Mouse (Mus musculus) midbrain, embryonic 14.5 days (tissue): Measurements from ENCODE around the gene Gm11127. TPM values are rescaled to one million over a fixed set of nuclear protein-coding genes. Genes with fewer than 3 reads are reported as not detected.
A peak's percentile ranks its signal among the peaks of the same experiment; 100 is the strongest.

Source experiments
- ATAC-seq: fragments of 200-750 bp; cut with Nextera tagmentation; 2 replicates; pipeline ENCODE4 v1.8.0; 2017; ENCODE audit warnings: moderate number of reproducible peaks, moderate library complexity; ENCODE audit not compliant: low FRiP score, low TSS enrichment
- DNase-seq: peaks from one replicate; pipeline ENCODE4 v3.0.0-alpha.2; 2015
- H3K27ac ChIP-seq: fragments of 300-500 bp; sonication (generic); replicated peaks from 2 replicates; pipeline ENCODE4 v1.5.1; 2014; ENCODE audit warnings: mild to moderate bottlenecking, low read depth, low read length, moderate library complexity
- H3K27me3 ChIP-seq: fragments of 300-500 bp; sonication (generic); 2 replicates; pipeline ENCODE4 v1.6.1; 2014; ENCODE audit warnings: low read length, control low read depth, mixed read lengths; ENCODE audit not compliant: control insufficient read depth, insufficient read depth
- H3K36me3 ChIP-seq: fragments of 300-500 bp; sonication (generic); 2 replicates; pipeline ENCODE4 v1.6.1; 2014; ENCODE audit warnings: low read length, control low read depth; ENCODE audit not compliant: control insufficient read depth, insufficient read depth
- H3K4me1 ChIP-seq: fragments of 300-500 bp; sonication (generic); 2 replicates; pipeline ENCODE4 v1.6.1; 2014; ENCODE audit warnings: mild to moderate bottlenecking, antibody characterized with exemption, low read length, control low read depth; ENCODE audit not compliant: control insufficient read depth, insufficient read depth
- H3K4me2 ChIP-seq: fragments of 300-500 bp; sonication (generic); 2 replicates; pipeline ENCODE4 v1.6.1; 2014; ENCODE audit warnings: mild to moderate bottlenecking, low read length, moderate library complexity
- H3K4me3 ChIP-seq: fragments of 300-500 bp; sonication (generic); replicated peaks from 2 replicates; pipeline ENCODE4 v1.5.1; 2014; ENCODE audit warnings: low read depth, low read length
- H3K9ac ChIP-seq: fragments of 300-500 bp; sonication (generic); replicated peaks from 2 replicates; pipeline ENCODE4 v1.6.1; 2014; ENCODE audit warnings: mild to moderate bottlenecking, low read length, moderate library complexity
- H3K9me3 ChIP-seq: fragments of 300-500 bp; sonication (generic); 2 replicates; pipeline ENCODE4 v1.6.1; 2016; ENCODE audit warnings: low read length, control low read depth, mixed read lengths; ENCODE audit not compliant: control insufficient read depth
- WGBS: fragments of 180-500 bp; shearing (Covaris S2); extraction: QIAGEN DNeasy Blood & Tissue Kit; methylation state at CpG from one replicate; pipeline ENCODE4 v1.1.7; 2014; 5-methylcytosine and 5-hydroxymethylcytosine counted together
- polyA plus RNA-seq: library from polyadenylated mRNA; unstranded; fragments of >200 nt; fragmentation: Nextera tagmentation; extraction: Ambion mirVana; gene quantifications from 2 replicates; pipeline ENCODE4 v1.2.1, GENCODE M21; 2014

The Gm11127 gene
- polyA plus RNA-seq, 1 experiment from 2014 or later = not detected

DNA sequence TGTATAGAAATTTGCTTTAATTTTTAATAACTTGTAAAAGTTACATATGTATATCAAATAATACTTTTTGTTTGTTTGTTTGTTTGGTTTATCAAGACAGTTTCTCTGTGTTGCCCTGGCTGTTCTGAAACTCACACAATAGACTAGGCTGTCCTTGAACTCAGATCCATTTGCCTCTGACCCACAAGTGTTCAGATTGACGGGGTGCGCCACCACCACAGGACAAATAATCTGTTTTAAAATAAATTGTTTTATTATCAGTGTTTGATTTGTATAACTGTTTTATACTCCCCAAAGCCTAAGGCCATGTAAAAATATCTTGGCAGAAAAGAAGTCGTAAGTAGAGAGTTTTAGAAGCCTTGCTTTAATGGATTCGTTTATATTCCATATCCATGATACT lies 30.5 kb downstream of the Gm11127 start:
- no peak overlapping the region for H3K27ac ChIP-seq
- H3K4me1 ChIP-seq = peaks cover 9% of the 10 kb centered on the region; the same call in 1 of the 2 replicates
- H3K9ac ChIP-seq = no peak overlapping the region
- WGBS = 94% methylated on average over 4 of the region's 4 CpGs
- no peak overlapping the region for H3K4me3 ChIP-seq
- H3K36me3 ChIP-seq = no peaks in the 10 kb centered on the region
- no peak for ATAC-seq
- no peak overlapping the region for H3K4me2 ChIP-seq
- DNase-seq = no peak
- H3K27me3 ChIP-seq = no peaks in the 10 kb centered on the region
- no peaks in the 10 kb centered on the region for H3K9me3 ChIP-seq

DNA sequence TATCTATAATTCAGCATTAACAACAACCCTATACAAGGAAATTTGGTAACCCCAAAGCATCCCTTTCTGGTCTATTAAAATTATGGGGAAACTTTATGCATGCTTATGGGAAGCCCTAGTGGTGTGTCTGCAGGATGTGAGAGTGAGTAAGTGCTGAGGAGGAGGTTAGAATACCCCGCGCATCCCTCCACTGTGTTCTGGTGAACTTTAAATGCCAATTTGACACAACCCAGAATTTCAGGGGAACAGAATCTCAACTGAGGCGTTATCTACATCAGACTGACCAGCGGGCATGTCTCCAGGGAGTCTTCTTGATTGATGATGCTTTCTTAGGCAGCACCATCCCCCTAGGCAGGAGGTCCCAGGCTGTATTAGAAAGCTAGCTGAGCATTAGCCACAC lies 32.3 kb downstream of the Gm11127 start:
- no peak overlapping the region for H3K4me2 ChIP-seq
- no peak overlapping the region for H3K4me3 ChIP-seq
- ATAC-seq = no peak
- 83% methylated on average over 4 of the region's 4 CpGs for WGBS
- DNase-seq = no peak
- 0 out of 2 replicates have a peak, but pooled peaks cover 4% of the 10 kb centered on the region for H3K4me1 ChIP-seq
- H3K9ac ChIP-seq = no peak overlapping the region
- no peaks in the 10 kb centered on the region for H3K36me3 ChIP-seq
- no peaks in the 10 kb centered on the region for H3K27me3 ChIP-seq
- H3K27ac ChIP-seq = no peak overlapping the region
- H3K9me3 ChIP-seq = no peaks in the 10 kb centered on the region

DNA sequence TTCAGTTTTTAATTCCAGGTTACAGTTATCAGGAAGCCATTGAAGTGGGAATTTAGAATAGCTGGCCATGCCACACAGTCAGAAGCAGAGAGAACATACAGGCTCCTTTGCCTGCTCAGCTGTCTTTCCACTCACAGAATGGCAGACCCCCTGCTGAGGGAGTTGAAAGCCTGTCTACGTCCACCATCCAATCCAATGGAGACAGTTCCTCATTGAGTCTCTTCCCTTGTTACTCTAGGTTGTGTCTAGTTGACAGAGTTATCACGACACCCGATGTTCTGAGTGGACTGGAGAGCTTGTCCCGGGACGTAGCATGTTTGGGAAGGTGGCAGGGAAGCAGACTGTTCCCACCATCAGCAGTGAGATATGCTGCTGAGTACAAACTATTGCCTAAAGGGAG lies 33.0 kb downstream of the Gm11127 start:
- no peak overlapping the region for H3K4me2 ChIP-seq
- 53% methylated on average over 5 of the region's 5 CpGs for WGBS
- no peak for ATAC-seq
- no peaks in the 10 kb centered on the region for H3K36me3 ChIP-seq
- no peak overlapping the region for H3K27ac ChIP-seq
- H3K27me3 ChIP-seq = no peaks in the 10 kb centered on the region
- no peak for DNase-seq
- no peaks in the 10 kb centered on the region for H3K9me3 ChIP-seq
- 0 out of 2 replicates have a peak, but pooled peaks cover 4% of the 10 kb centered on the region for H3K4me1 ChIP-seq
- no peak overlapping the region for H3K4me3 ChIP-seq
- no peak overlapping the region for H3K9ac ChIP-seq

DNA sequence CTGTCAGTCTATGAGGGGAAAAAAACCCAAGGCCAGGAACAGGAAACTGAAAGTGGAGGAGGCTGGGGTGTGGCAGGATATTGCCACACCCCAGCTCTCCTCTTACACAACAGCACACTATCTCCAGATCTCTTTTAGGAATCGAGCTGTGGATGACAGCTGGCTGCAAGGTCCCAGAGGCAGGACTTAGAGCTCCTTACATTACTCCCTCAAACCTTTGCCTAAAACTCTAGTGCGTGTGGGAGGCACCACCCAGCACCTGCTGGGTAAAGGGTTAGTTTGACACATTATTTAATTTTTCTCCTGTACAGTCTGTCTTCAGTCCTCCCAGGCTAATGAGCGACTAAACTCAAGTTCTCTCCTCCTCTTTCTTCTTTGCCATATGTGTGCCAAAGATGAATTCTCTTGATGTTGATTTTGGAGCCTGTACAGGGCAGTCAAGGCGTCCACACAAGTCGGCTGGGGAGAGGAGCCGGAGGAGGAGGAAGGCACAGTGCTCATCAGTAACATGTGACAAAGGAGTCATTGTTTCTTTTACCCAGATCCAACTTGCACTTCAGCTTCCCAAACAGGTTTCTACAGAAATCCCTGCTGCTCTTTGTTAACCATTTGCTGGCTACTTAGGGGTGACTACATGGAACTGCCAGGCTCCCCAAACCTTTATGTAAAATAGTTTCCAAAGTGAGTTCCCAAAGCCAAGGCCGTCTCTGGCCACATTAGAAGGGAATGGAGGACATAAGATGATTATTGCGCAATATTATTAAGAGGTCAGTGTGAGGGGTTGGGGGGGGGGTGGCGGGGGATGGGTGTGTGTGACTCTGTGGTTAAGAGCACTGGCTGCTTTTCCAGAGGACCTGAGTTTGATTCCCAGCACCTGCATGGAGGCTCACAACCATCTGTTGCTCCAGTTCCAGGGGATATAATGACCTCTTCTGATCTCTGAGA lies 34.2 kb downstream of the Gm11127 start:
- DNase-seq = no peak
- H3K27me3 ChIP-seq = no peaks in the 10 kb centered on the region
- no peaks in the 10 kb centered on the region for H3K36me3 ChIP-seq
- H3K4me2 ChIP-seq = no peak overlapping the region
- no peak overlapping the region for H3K27ac ChIP-seq
- ATAC-seq = no peak
- 0 out of 2 replicates have a peak, but pooled peaks cover 4% of the 10 kb centered on the region for H3K4me1 ChIP-seq
- H3K4me3 ChIP-seq = no peak overlapping the region
- no peak overlapping the region for H3K9ac ChIP-seq
- no peaks in the 10 kb centered on the region for H3K9me3 ChIP-seq
- 76% methylated on average over 9 of the region's 9 CpGs for WGBS

GRCm38 (mm10) chr17:36022922-36023321 lies 35.2 kb downstream of the Gm11127 start:
- ATAC-seq = no peak
- Histone ChIP-seq H3K27me3 (no peaks in the 10 kb centered on the region), H3K27ac (no peak overlapping the region), H3K4me1 (0 out of 2 replicates have a peak, but pooled peaks cover 4% of the 10 kb centered on the region), H3K9ac (no peak overlapping the region), H3K36me3 (no peaks in the 10 kb centered on the region), H3K9me3 (no peaks in the 10 kb centered on the region), H3K4me3 (no peak overlapping the region), H3K4me2 (no peak overlapping the region)
- no peak for DNase-seq
- 94% methylated on average over 6 of the region's 6 CpGs for WGBS

GRCm38 (mm10) chr17:36022098-36022497 lies 36.1 kb downstream of the Gm11127 start:
- Histone ChIP-seq H3K36me3 (no peaks in the 10 kb centered on the region), H3K4me3 (no peak overlapping the region), H3K9ac (no peak overlapping the region), H3K4me1 (0 out of 2 replicates have a peak, but pooled peaks cover 4% of the 10 kb centered on the region), H3K27me3 (no peaks in the 10 kb centered on the region), H3K27ac (no peak overlapping the region), H3K9me3 (no peaks in the 10 kb centered on the region), H3K4me2 (no peak overlapping the region)
- ATAC-seq (no peak), DNase-seq (no peak)
- WGBS = 95% methylated on average over 9 of the region's 9 CpGs

GRCm38 (mm10) chr17:36021309-36021708 lies 36.9 kb downstream of the Gm11127 start:
- DNase-seq = no peak
- H3K9ac ChIP-seq = no peak overlapping the region
- H3K27me3 ChIP-seq = no peaks in the 10 kb centered on the region
- H3K4me2 ChIP-seq = no peak overlapping the region
- no peaks in the 10 kb centered on the region for H3K9me3 ChIP-seq
- no peak overlapping the region for H3K4me3 ChIP-seq
- H3K4me1 ChIP-seq = 0 out of 2 replicates have a peak, but pooled peaks cover 4% of the 10 kb centered on the region
- no peak for ATAC-seq
- no peaks in the 10 kb centered on the region for H3K36me3 ChIP-seq
- no peak overlapping the region for H3K27ac ChIP-seq
- WGBS = 97% methylated on average over 1 of the region's 1 CpGs

DNA sequence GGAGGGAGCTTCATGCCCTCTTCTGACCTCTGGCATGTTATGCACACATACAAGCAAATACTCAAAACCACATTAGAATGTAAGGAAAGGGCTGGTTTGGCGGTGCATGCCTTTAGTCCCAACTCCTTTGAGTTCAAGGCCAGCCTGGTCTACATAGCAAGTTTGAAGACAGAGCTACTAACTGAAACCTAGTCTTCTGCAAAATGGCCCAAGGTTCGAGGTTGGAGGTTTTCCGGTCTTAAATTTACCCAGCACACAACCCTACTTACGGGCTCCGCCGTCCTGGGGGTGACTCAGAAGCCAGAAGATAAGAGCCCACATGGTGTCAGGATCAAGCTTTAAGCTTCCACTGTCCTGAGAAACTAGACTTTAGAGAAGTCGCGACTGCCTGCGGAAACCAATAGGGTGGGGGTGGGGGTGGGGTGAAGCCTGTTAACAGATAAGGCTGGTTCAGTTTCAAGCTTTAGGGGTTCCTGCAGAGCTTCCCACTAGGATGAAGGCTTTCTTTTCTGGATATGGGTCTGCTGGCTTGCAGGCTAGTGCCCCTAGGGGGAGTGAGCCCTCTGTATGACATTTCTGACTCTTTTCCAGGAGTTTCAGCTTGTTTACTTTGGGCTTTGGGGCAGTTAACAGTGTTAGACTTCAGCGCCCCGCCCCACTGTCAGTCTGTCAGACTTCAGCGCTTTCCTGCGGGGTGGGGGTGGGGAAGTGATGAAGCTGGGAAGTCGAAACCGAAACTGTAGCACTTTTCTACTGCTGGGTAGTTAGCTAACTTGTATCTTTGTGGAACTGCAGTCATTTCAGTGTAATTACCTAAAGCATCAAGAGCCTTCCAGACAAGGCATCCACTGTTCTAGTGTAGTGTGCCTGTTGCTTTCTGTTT lies 37.7 kb downstream of the Gm11127 start, which contains the start of gene H2-T24:
H2-T24 (minus strand) TSS at position 370 of the 883 bp plus-strand sequence.
- H3K27ac ChIP-seq = no peak within 1 kb of the TSS
- H3K36me3 ChIP-seq = peaks cover under 1% of the 10 kb centered on the region; the same call in 1 of the 2 replicates
- DNase-seq (peak; percentile 32), ATAC-seq (no peak)
- H3K9me3 ChIP-seq = no peaks in the 10 kb centered on the region
- no peak within 1 kb of the TSS for H3K9ac ChIP-seq
- H3K27me3 ChIP-seq = no peaks in the 10 kb centered on the region
- H3K4me2 ChIP-seq = peak within 1 kb of the TSS; percentile 1; the same call in 1 of the 2 replicates
- H3K4me3 ChIP-seq = no peak within 1 kb of the TSS
- no peaks in the 10 kb centered on the region for H3K4me1 ChIP-seq
- 44% methylated on average over 15 of the region's 15 CpGs for WGBS
